Comparison of ENCODE assay signal across 8 mouse cellular contexts in the genomic region with DNA sequence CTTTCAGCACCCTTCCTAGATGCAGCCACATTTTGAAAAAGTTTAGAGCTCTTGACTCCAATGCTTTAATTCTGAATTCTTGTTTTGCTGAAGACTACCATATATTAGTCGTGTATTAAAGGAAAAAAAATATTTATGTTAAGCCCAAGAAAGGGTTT. TPM values are rescaled to one million over a fixed set of nuclear protein-coding genes. Genes with fewer than 3 reads are reported as not detected.
A peak's percentile ranks its signal among the peaks of the same experiment; 100 is the strongest.
DNase-seq lines count a peak whose midpoint lies in the region; ATAC-seq and TF ChIP-seq lines count a peak whose summit lies in the region.

A gene (minus strand): TSS at position 89 of the 158 bp plus-strand sequence.

- ATAC-seq in limb, embryonic 11.5 days (ENCODE audit: insufficient number of reproducible peaks, low FRiP score, low TSS enrichment, low read depth): no peak

- H3K9ac ChIP-seq in limb, embryonic 11.5 days (ENCODE audit: low read length): peak within 1 kb of the TSS; percentile 65

- H3K4me2 ChIP-seq in limb, embryonic 11.5 days (ENCODE audit: low read depth, severe bottlenecking): peak within 1 kb of the TSS; percentile 75

- peak within 1 kb of the TSS; percentile 73 for H3K4me3 ChIP-seq in left cerebral cortex, adult 2 months
- H3K4me3 ChIP-seq in bone marrow, adult 2 months (replicated peaks; ENCODE audit: control insufficient read depth, low read depth, low read length): peak within 1 kb of the TSS; percentile 84
- peak within 1 kb of the TSS; percentile 73 for H3K4me3 ChIP-seq in limb, embryonic 11.5 days (ENCODE audit: low read depth, low read length)
- peak within 1 kb of the TSS; percentile 62 for H3K4me3 ChIP-seq in olfactory bulb, adult 2 months (ENCODE audit: insufficient read depth, low read depth, low read length)

- 0% methylated on average over 1 of the region's 1 CpGs for WGBS in bone marrow, adult 2 months
- 3% methylated on average over 1 of the region's 1 CpGs for WGBS in limb, embryonic 11.5 days
- WGBS in olfactory bulb, adult 2 months: 29% methylated on average over 1 of the region's 1 CpGs

- H3K4me1 ChIP-seq in bone marrow, adult 2 months (ENCODE audit: control insufficient read depth, insufficient read depth, low read length): peaks cover 1% of the 10 kb centered on the region; the same call in 1 of the 2 replicates
- peaks cover 30% of the 10 kb centered on the region for H3K4me1 ChIP-seq in limb, embryonic 11.5 days (ENCODE audit: control insufficient read depth, insufficient read depth, low read length)
- peaks cover 40% of the 10 kb centered on the region for H3K4me1 ChIP-seq in olfactory bulb, adult 2 months (ENCODE audit: control insufficient read depth, insufficient read depth, low read length)

- no peaks in the 10 kb centered on the region for H3K36me3 ChIP-seq in limb, embryonic 11.5 days (ENCODE audit: control insufficient read depth, insufficient read depth, low read length)

- H3K27me3 ChIP-seq in limb, embryonic 11.5 days (ENCODE audit: control insufficient read depth, insufficient read depth, low read length): no peaks in the 10 kb centered on the region

- intact Hi-C loops in left cerebral cortex, adult 2 months (cut with DNase I): loop anchor here (5.0 to 10.0 kb wide), 7 partner anchors 245 to 995 kb away; no protein-coding TSS in a partner anchor
- intact Hi-C loops in heart, postnatal 10 days (cut with DNase I): loop anchor here (5.0 to 10.0 kb wide), 2 partner anchors 205 to 728 kb away; no protein-coding TSS in a partner anchor

- TF ChIP-seq CTCF in left cerebral cortex, adult 2 months (IDR thresholded peaks at IDR 0.05): no peak
- TF ChIP-seq CTCF in bone marrow, adult 2 months (IDR thresholded peaks at IDR 0.05; ENCODE audit: control insufficient read depth, insufficient read depth, low read length): no peak
- TF ChIP-seq CTCF in olfactory bulb, adult 2 months (IDR thresholded peaks at IDR 0.05; ENCODE audit: insufficient read depth, low read depth, low read length): no peak

- H3K9me3 ChIP-seq in limb, embryonic 11.5 days (ENCODE audit: control insufficient read depth, low read length): no peaks in the 10 kb centered on the region

- peak within 1 kb of the TSS; percentile 80 for H3K27ac ChIP-seq in left cerebral cortex, adult 2 months
- H3K27ac ChIP-seq in bone marrow, adult 2 months (ENCODE audit: control insufficient read depth, insufficient read depth, low read depth, low read length, poor library complexity): peak within 1 kb of the TSS; percentile 75
- peak within 1 kb of the TSS; percentile 98 for H3K27ac ChIP-seq in limb, embryonic 11.5 days (replicated peaks; ENCODE audit: low read depth, low read length)
- peak within 1 kb of the TSS; percentile 89 for H3K27ac ChIP-seq in olfactory bulb, adult 2 months (ENCODE audit: insufficient read depth, low read depth, low read length)

- no peak for TF ChIP-seq POLR2A in bone marrow, adult 2 months (IDR thresholded peaks at IDR 0.05; ENCODE audit: borderline replicate concordance, control insufficient read depth, low read depth, low read length)
- no peak for TF ChIP-seq POLR2A in olfactory bulb, adult 2 months (IDR thresholded peaks at IDR 0.05; ENCODE audit: insufficient read depth, low read depth, low read length)

- no peak for DNase-seq in left cerebral cortex, adult 2 months (ENCODE audit: extremely low spot score in 1 of 2, low spot score in 2 of 2)
- no peak for DNase-seq in left cerebral cortex, adult 11 months (ENCODE audit: low spot score)
- DNase-seq in heart, postnatal 10 days: no peak
- no peak for DNase-seq in limb, embryonic 11.5 days (ENCODE audit: low spot score)
- DNase-seq in spleen, adult 18-20 months: no peak
- no peak for DNase-seq in embryo, embryonic 11 days

RNA-seq across cellular contexts. Expression of the gene that starts here (rescaled TPM):
- total RNA-seq in left cerebral cortex, adult 2 months (2021): 100 to 1,000 TPM; 140 to 167 TPM
- polyA plus RNA-seq in bone marrow, adult 2 months (2011; ENCODE audit: insufficient read depth, insufficient read length, low replicate concordance, missing spikeins): 23.2 and 39.6 TPM in 2 replicates
- total RNA-seq in heart, postnatal 10 days (2021): 10 to 100 TPM; 22.2 to 22.3 TPM
- 384 and 406 TPM in 2 replicates for polyA plus RNA-seq in limb, embryonic 11.5 days (2014; fragmentation: Nextera tagmentation; extraction: Ambion mirVana)
- not detected in 2 replicates for polyA plus RNA-seq in olfactory bulb, adult 2 months (2012; ENCODE audit: insufficient read depth, insufficient read length, low replicate concordance, missing spikeins)

Comparison
In these comparisons a context has a peak if more than half of its experiments do, and no peak if none do; other contexts are left out.
1. RNA of the gene that starts here (total RNA-seq): 140 to 167 TPM in left cerebral cortex, adult 2 months; 22.2 to 22.3 TPM in heart, postnatal 10 days; every median in the first group is over 4 times any median in the second.
2. Peak in every context shown above with its lines, with median percentiles within 50 percentile points of each other: H3K27ac ChIP-seq and H3K4me3 ChIP-seq.